Mouse (Mus musculus) heart, postnatal 0 days (tissue): ENCODE results near the gene Nek5. TPM values are rescaled to one million over a fixed set of nuclear protein-coding genes. Genes with fewer than 3 reads are reported as not detected.

Experiments
- ATAC-seq: fragments of 200-750 bp; cut with Nextera tagmentation; 2 replicates; pipeline ENCODE4 v1.8.0; 2017; ENCODE audit warnings: low read depth, moderate number of reproducible peaks, moderate library complexity; ENCODE audit not compliant: insufficient read depth
- DNase-seq: peaks from one replicate; pipeline ENCODE4 v3.0.0-alpha.2; 2016; ENCODE audit warnings: low spot score
- H3K27ac ChIP-seq: fragments of 300-500 bp; sonication (generic); 2 replicates; pipeline ENCODE4 v1.5.1; 2014; ENCODE audit warnings: low read depth, mild to moderate bottlenecking
- H3K27me3 ChIP-seq: fragments of 300-500 bp; sonication (generic); 2 replicates; pipeline ENCODE4 v1.6.1; 2014; ENCODE audit warnings: low read length, mixed read lengths; ENCODE audit not compliant: control insufficient read depth, insufficient read depth
- H3K36me3 ChIP-seq: fragments of 300-500 bp; sonication (generic); replicated peaks from 2 replicates; pipeline ENCODE4 v1.6.1; 2014; ENCODE audit warnings: low read length, mixed read lengths; ENCODE audit not compliant: control insufficient read depth, insufficient read depth
- H3K4me1 ChIP-seq: fragments of 300-500 bp; sonication (generic); 2 replicates; pipeline ENCODE4 v1.6.1; 2014; ENCODE audit warnings: antibody characterized with exemption; ENCODE audit not compliant: control insufficient read depth, insufficient read depth
- H3K4me2 ChIP-seq: fragments of 300-500 bp; sonication (generic); 2 replicates; pipeline ENCODE4 v1.6.1; 2014; ENCODE audit warnings: low read depth, mild to moderate bottlenecking, low read length, moderate library complexity
- H3K4me3 ChIP-seq: fragments of 300-500 bp; sonication (generic); 2 replicates; pipeline ENCODE4 v1.5.1; 2014; ENCODE audit warnings: low read depth, low read length
- H3K9ac ChIP-seq: fragments of 300-500 bp; sonication (generic); replicated peaks from 2 replicates; pipeline ENCODE4 v1.6.1; 2014; ENCODE audit warnings: low read depth, low read length, mixed read lengths
- H3K9me3 ChIP-seq: fragments of 300-500 bp; sonication (generic); replicated peaks from 2 replicates; pipeline ENCODE4 v1.6.1; 2016; ENCODE audit warnings: low read length; ENCODE audit not compliant: control insufficient read depth
- CTCF ChIP-seq: IDR thresholded peaks from 2 replicates; pipeline ENCODE4 v1.5.1; 2016; ENCODE audit warnings: antibody characterized with exemption, control low read depth, low read depth
- EP300 ChIP-seq: IDR thresholded peaks from 2 replicates; pipeline ENCODE4 v1.6.1; 2016; ENCODE audit warnings: antibody characterized with exemption, low read depth
- WGBS: fragments of 180-500 bp; shearing (Covaris S2); extraction: QIAGEN DNeasy Blood & Tissue Kit; methylation state at CpG from one replicate; pipeline ENCODE4 v1.1.7; 2014; 5-methylcytosine and 5-hydroxymethylcytosine counted together
- polyA plus RNA-seq: library from polyadenylated mRNA; unstranded; fragments of >200 nt; fragmentation: Nextera tagmentation; extraction: Ambion mirVana; gene quantifications from 2 replicates; pipeline ENCODE4 v1.2.1, GENCODE M21; 2015
- total RNA-seq: library from RNA; depleted of rRNA; stranded (reverse); fragments of >200 nt; gene quantifications from 2 replicates; pipeline ENCODE4 v1.2.3, GENCODE M21; 2014; ENCODE audit warnings: low replicate concordance

Gene Nek5
- total and polyA plus RNA-seq, 2 experiments from 2014 or later, result 0.18 TPM; not detected in 1

DNA sequence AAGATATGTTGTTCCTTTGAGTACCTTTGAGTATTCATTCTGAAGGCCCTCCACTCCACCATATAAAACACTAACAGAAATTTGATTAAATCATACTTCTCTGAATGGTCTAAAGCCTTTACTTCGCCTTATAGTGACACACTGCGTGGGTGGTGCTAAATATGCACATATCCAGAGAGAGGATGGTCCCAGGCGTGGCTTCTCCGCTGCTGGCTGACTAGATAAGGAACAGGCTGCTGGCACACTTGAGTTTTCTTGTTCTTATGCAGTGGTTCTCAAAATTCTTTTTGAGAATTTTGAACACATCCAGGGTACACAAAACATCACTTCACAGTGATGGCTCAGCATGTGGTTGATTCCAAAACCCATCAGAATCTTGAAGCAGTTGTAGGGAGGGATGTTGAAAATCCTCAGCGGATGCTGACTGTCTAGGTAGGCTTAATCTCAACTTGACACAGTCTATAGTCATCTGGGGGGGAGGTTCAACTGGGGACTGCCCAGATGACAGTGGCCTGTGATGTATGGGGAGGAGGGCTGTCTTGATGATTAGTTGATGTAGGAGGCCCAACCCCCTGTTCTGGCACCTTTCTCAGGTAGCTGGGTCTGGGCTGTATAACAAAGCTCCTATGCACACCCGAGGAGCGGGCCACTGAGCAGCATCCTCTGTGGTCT, 9.4 kb upstream of the Nek5 start:
- ATAC-seq (no peak), DNase-seq (no peak)
- H3K4me1 ChIP-seq, result no peaks in the 10 kb centered on the region
- no peak overlapping the region for H3K9ac ChIP-seq
- WGBS, result 84% methylated on average over 7 of the region's 7 CpGs
- no peaks in the 10 kb centered on the region for H3K9me3 ChIP-seq
- no peaks in the 10 kb centered on the region for H3K27me3 ChIP-seq
- H3K4me2 ChIP-seq, result no peak overlapping the region
- no peak overlapping the region for H3K27ac ChIP-seq
- TF ChIP-seq EP300, result no peak
- no peak for TF ChIP-seq CTCF
- no peak overlapping the region for H3K4me3 ChIP-seq
- H3K36me3 ChIP-seq, result peaks cover 21% of the 10 kb centered on the region

DNA sequence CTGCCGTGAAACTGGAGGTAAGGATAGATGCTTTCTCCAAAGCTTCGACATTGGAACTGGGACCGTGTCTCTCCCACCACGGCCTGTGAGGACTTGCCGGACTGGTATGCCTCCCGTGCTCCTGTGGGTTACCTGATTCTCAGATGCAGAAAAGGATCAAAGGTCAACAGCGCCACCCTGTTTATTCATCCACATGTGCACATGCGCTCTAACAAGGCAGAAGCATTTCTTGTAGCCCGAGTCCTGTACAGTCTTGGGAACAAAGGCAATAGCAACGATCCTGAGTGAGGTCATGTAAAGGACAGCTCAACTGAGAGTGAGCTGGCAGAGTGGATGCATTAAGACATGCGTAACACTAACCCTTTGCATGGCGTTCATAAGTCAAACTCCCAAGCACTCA, 7.2 kb upstream of the Nek5 start:
- Histone ChIP-seq H3K36me3 (peaks cover 41% of the 10 kb centered on the region), H3K9me3 (no peaks in the 10 kb centered on the region), H3K4me1 (no peaks in the 10 kb centered on the region), H3K27me3 (no peaks in the 10 kb centered on the region), H3K9ac (no peak overlapping the region), H3K27ac (no peak overlapping the region), H3K4me2 (no peak overlapping the region), H3K4me3 (no peak overlapping the region)
- no peak for DNase-seq
- ATAC-seq, result no peak
- 79% methylated on average over 12 of the region's 12 CpGs for WGBS
- no peak for TF ChIP-seq CTCF
- TF ChIP-seq EP300, result no peak

DNA sequence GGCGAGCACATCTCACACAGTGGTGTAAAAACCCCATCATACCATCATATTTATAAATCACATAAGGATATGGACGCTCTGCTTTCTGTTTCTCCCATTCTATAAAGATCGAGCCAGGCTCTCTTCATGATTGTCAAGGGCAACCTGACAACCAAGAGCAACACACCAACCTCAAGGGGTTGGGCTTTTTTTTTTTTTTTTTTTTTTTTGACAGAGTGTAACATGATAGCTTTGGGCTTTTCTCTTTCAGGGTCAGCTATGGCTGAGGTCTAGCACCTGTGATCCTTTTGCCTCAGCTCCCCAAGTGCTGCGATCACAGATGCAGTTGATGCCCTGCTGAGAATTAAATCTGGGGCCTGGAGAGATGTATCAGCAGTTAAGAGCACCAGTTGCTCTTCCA, 17.8 kb downstream of the Nek5 start:
- no peaks in the 10 kb centered on the region for H3K36me3 ChIP-seq
- 68% methylated on average over 4 of the region's 4 CpGs for WGBS
- TF ChIP-seq CTCF, result no peak
- no peak for TF ChIP-seq EP300
- no peak overlapping the region for H3K4me3 ChIP-seq
- no peaks in the 10 kb centered on the region for H3K4me1 ChIP-seq
- no peak overlapping the region for H3K4me2 ChIP-seq
- no peaks in the 10 kb centered on the region for H3K9me3 ChIP-seq
- DNase-seq, result no peak
- H3K27ac ChIP-seq, result no peak overlapping the region
- no peak for ATAC-seq
- no peak overlapping the region for H3K9ac ChIP-seq
- no peaks in the 10 kb centered on the region for H3K27me3 ChIP-seq

DNA sequence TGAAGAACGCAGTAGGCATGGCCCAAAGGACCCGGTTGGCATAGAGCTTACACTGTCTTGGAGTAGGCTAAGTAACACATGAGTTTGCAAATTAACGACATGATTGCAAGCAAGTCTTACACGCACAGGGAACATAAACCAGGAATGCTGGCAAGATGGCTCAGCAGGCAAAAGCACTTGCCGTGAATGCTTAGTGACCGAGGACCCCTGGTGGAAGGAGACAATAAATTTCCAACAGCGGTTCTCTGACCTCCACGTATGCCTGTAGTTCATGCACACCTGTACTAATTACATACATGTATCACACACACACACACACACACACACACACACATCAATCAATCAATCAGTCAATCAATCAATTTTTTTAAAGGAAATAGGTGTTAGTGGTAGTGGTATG, 33.3 kb downstream of the Nek5 start:
- 44% methylated on average over 8 of the region's 8 CpGs for WGBS
- no peak overlapping the region for H3K4me2 ChIP-seq
- H3K27ac ChIP-seq, result no peak overlapping the region
- no peaks in the 10 kb centered on the region for H3K4me1 ChIP-seq
- H3K4me3 ChIP-seq, result no peak overlapping the region
- peak; percentile 7 for DNase-seq
- no peaks in the 10 kb centered on the region for H3K36me3 ChIP-seq
- H3K27me3 ChIP-seq, result no peaks in the 10 kb centered on the region
- TF ChIP-seq CTCF, result peak; percentile 44
- TF ChIP-seq EP300, result no peak
- no peak overlapping the region for H3K9ac ChIP-seq
- H3K9me3 ChIP-seq, result no peaks in the 10 kb centered on the region
- no peak for ATAC-seq

DNA sequence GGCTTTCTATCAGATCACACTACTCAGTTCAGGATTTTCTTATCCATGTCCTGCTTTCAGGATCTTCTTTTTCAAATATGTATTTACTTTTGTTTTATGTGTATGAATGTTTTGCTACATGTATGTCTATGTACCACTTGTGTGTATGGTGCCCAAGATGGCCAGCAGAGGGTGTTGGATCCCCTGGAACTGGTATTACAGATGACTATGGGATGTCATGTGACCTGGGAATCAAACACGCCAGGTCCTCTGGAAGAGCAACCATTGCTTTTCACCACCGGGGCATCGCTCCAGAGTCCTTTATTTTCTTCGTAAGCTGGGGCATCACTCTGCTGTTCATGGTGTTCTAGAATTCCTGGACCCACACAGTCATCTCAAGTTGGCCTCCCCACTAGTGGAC, 35.6 kb downstream of the Nek5 start:
- ATAC-seq (no peak), DNase-seq (no peak)
- WGBS, result 94% methylated on average over 4 of the region's 4 CpGs
- TF ChIP-seq EP300, result no peak
- TF ChIP-seq CTCF, result no peak
- Histone ChIP-seq H3K9me3 (no peaks in the 10 kb centered on the region), H3K4me2 (no peak overlapping the region), H3K27ac (no peak overlapping the region), H3K9ac (no peak overlapping the region), H3K36me3 (no peaks in the 10 kb centered on the region), H3K4me3 (no peak overlapping the region), H3K27me3 (no peaks in the 10 kb centered on the region), H3K4me1 (no peaks in the 10 kb centered on the region)

DNA sequence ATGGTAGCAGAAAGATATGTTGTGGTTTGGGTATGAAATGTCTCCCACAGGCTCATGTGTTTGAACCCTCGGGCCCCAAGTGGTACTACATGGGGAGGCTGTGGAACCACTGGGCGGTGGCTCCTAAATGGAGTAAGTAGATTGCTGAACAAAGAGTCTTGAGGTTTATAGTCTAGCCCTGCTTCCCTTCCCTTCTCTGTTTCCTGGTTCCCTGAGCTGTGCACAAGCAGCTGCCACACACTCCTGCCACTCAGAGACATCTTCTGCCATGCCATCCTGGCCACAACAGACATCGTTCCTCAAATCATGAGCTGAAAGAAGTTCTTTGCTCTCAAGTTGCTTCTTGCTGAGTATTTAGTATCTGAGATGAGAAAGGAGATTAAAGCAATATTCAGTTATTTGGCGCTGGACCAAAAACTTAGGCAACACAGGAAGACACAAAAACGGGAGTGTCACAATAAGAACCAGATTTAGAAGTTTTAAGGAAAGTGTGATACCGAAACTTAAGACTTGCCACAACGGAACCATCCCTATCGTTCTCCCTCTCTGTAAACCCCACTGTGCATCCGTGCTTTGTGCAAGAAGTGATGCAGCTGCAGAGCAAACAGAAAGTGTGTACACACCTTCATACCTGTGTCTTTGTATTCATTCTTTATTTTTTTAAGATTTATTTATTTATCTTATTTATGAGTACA, 45.4 kb downstream of the Nek5 start:
- DNase-seq, result no peak
- TF ChIP-seq CTCF (no peak), EP300 (no peak)
- no peak for ATAC-seq
- H3K4me1 ChIP-seq, result peaks cover 4% of the 10 kb centered on the region; the same call in 1 of the 2 replicates
- no peak overlapping the region for H3K4me2 ChIP-seq
- H3K27ac ChIP-seq, result no peak overlapping the region
- H3K36me3 ChIP-seq, result no peaks in the 10 kb centered on the region
- H3K4me3 ChIP-seq, result no peak overlapping the region
- H3K9ac ChIP-seq, result no peak overlapping the region
- no peaks in the 10 kb centered on the region for H3K9me3 ChIP-seq
- WGBS, result 72% methylated on average over 9 of the region's 9 CpGs
- H3K27me3 ChIP-seq, result no peaks in the 10 kb centered on the region
